Mouse (Mus musculus) A20 (cell line): ENCODE measurements around the gene Clnk.
"Not testable (repeated sequence)": the region's sequence is repeated elsewhere in the genome, so short reads cannot be mapped to it uniquely, and the experiment has no call there.

Source experiments
- DNase-seq: peaks from one replicate; pipeline ENCODE4 v3.0.0-alpha.2; 2011; ENCODE audit warnings: low read depth, low spot score

The Clnk gene

DNA sequence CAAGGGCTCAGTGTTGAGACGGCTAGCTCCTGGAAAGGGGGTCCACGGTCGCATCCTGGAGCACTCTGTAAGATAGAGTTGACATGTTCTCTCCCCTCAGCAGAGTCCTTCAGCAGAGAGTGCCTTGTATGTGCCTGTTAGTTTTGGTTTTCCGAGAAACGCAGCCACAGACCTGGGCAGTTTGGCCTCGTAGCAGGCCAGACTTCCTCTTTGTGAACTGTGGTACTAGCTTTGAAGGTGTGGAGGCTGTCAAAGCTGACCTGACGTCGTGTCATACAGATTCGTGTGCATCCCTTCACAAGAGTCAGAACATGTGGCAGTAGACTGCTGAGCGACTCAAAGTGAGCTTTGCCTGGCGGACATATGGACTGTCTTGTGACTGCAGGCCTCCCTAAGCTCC is at the start of gene Clnk:
TSS of gene Clnk (minus strand) at position 191 of the 400 bp plus-strand sequence.
- DNase-seq: no peak

GRCm38 (mm10) chr5:38905271-38905670 is 28.7 kb upstream of the Clnk start:
- DNase-seq: no peak

DNA sequence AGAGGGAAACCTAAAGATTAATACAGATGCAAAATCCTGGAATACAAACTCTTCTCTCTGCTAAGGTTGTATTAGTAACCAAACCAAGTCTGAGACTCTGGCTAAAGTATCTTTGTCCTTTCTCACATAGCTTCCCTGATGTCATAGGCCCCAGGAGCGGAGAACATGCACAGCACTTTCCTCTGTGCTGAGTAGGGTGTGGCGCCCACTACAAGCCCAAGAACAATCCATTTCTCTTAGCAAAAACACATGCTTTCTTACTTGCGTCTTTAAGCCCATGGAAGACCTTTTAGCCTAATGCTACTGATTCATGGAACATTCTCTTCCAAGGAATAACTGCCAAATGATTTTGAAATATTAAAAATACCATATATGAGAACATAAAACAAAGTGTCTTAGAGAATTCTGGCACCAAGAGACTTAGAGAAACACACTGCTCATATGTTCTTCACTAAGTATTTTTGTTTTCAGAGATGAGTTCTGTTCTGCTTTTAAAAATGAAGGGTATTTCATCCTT is 28.0 kb upstream of the Clnk start:
- no peak for DNase-seq

- DNase-seq: no peak
Measured at GRCm38 (mm10) chr5:38902889-38903288, 26.3 kb upstream of the Clnk start.

- no peak for DNase-seq
Measured at GRCm38 (mm10) chr5:38899051-38899450, 22.4 kb upstream of the Clnk start.

DNA sequence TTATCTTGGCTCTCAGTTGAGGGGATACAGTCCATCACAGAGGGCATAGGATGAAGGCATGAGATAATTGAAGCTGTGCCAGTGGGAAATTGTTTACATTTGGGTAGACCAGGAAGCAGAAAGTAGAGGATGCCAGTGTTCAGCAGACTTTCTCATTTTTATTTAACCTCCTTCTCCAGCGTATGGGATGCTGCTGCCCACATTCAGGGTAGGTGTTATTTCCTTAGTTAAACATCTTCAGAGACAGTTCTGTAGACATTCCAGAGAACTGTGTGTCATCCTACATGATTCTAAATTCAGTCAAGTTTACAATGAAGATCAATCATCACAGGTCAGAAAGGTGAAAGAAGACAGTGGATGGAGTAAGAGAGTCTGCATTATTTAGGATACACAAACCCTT is 12.0 kb upstream of the Clnk start:
- no peak for DNase-seq

DNA sequence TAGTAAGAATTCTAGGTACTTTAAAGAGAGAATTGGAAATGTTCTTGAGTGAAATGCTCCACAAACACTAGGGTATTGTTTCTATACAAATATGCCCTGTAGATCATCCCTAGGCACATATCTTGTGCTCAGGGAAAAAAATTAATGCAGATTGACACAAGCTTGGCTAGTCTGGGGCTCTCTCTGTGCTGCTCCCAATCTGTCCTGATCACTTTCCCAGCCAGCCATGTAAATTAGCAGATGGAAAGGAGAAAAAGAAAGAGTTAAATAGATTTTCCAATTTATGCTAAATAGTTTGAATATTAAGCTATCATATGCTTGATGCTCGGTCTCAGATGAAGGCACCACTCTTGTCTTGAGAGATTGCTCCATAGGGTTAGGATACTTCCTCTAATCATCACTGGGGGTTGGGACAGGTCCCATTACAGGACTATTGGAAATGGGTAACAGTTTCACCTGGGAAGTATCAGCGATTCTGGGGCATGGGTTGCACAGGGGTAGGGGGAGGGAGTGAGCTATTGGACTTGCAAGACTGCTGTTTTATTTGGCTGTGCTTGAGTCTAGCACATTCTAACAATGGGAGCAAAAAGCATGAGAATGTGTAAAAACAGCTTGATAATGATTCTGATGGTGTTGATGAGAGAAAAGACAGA is 10.1 kb upstream of the Clnk start:
- no peak for DNase-seq

DNA sequence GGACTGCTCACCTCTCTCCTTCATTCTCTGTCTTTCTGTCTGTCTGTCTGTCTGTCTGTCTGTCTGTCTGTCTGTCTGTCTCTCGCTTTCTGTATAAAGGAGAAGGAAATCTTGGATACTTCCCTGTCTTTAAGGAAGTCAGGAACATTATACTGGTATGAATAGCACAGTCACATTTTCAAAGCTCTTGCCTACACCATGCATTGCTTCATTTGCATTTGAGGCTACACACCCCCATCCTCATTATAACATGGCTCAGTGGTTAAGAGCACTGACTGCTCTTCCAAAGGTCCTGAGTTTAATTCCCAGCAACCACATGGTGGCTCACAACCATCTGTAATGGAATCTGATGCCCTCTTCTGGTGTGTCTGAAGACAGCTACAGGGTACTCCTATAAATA is 6.0 kb upstream of the Clnk start:
- DNase-seq: not testable (repeated sequence)

DNA sequence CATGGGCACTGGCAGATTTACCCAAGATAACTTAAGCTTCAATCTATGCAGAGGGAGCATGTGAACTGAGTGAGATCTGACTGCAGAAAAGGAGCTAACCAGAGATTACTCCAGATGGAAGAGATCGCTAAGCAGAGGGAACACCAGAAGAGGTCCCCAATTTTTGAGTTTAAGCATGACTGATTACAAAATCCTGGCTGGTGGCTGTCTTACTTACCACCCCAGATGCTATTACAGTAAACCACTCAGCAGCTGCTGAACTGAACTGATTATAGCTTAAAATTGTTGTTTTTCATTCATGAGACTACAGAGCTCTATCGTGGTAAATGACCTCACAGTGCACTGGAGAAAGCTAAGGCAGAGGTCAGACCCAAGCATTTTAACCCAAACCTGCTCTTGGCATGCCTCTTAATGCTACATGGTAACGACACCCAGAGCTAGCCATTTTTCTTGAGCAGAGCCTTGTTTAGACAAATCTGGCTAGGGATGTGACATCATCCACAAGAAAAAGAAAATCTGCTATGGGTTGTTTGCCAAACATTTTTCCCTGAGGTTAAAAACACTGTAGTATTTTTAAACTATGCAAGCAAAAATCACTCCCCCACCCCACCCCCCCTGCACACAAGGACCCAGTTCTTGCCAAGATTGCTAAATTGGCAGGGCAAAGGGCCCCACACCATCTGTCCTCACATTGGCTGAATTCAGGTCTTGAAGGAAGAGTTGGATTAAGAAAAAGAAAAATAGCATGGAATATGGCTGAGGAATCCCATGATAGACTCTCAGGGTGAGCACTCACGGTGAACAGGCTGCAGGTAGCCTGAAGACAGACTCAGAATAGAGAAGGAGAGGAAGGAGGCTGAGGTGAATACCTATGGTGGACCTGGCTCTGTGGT is 5.4 kb upstream of the Clnk start:
- DNase-seq: no peak

GRCm38 (mm10) chr5:38881416-38881727 is 4.8 kb upstream of the Clnk start:
- no peak for DNase-seq

- DNase-seq: no peak
Measured at GRCm38 (mm10) chr5:38879989-38880706, 3.5 kb upstream of the Clnk start.

DNA sequence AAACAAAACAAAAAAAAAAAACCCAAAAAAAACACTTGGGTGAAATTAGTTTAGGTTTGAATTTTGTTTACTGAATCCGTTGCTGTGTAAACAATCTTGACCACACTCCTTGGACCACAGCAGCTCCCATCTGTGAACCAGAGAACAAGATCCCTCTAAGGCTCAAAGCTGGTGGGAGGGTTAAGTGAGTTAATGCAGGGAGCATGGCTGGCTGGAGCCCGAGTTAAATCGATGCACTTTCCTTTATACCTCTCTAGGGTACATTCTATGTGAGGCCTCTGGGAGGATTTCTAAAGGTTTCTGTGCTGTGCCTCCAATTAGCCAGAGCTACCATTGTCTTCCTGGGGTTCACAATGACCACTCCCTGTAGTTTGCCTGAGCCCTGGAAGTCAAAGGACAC is 1.2 kb downstream of the Clnk start:
- no peak for DNase-seq

GRCm38 (mm10) chr5:38874931-38875330 is 1.7 kb downstream of the Clnk start:
- no peak for DNase-seq

GRCm38 (mm10) chr5:38872906-38873305 is 3.7 kb downstream of the Clnk start:
- DNase-seq: no peak

DNA sequence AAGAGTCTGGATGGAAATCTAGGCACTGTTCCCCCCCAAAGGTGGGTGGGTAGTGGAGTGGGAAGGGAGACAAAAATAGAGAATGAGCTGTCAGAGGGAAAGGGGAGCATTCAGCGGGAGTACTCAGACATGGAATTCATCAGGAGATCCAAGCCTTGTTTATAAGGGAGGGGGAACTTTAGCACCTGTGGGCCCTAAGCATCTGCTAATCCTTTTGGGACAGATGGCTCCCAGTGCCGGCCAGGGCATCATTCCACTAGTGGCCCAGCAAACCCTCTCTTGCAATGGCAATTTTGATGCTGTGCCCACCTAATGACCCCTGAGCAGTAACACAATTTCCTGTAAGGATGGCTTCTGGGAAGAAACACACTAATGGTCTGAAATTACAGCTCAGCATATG is 5.0 kb downstream of the Clnk start:
- DNase-seq: no peak

GRCm38 (mm10) chr5:38870485-38870884 is 6.1 kb downstream of the Clnk start:
- no peak for DNase-seq

DNA sequence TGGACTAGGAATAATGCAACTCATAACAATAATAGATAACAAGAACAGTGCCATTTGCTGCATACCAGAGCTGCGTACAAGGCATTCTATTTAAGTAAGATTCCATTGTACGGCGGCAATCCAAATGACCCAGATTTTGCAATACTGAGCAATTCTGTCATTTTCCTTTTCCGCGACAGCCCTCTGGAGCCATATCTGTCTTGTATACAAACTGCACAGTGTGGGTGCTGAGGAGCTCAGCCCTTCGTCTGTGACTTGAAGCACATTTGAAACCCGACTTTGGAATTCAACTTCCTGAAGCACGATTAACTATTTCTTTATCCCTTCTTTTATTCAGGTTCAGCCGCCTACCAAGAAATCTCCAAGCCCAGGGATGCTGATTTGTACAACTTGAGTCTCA is 6.6 kb downstream of the Clnk start:
- DNase-seq: no peak

- DNase-seq: no peak
Measured at GRCm38 (mm10) chr5:38864624-38865023, 12.0 kb downstream of the Clnk start.

DNA sequence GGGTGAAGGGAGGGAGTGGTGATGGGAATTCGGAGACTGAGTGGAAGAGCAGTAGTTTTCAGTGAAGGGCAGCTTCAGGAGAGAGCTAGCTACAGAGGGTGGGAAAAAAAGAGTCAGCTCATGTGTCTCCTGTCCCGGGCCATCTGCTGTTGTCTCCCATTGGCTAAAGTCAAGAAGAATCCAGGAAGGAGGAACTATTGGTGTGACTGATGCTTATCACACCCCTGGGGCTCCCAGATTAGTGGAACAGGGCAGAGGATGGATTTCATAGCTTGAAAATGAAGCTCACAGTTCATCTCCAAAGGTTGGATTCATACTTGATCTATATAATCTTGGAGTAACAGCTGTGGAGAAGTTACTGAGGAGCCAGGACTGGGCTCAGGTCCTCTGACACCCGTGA is 13.6 kb downstream of the Clnk start:
- no peak for DNase-seq

GRCm38 (mm10) chr5:38862288-38862985 is 14.2 kb downstream of the Clnk start:
- no peak for DNase-seq

DNA sequence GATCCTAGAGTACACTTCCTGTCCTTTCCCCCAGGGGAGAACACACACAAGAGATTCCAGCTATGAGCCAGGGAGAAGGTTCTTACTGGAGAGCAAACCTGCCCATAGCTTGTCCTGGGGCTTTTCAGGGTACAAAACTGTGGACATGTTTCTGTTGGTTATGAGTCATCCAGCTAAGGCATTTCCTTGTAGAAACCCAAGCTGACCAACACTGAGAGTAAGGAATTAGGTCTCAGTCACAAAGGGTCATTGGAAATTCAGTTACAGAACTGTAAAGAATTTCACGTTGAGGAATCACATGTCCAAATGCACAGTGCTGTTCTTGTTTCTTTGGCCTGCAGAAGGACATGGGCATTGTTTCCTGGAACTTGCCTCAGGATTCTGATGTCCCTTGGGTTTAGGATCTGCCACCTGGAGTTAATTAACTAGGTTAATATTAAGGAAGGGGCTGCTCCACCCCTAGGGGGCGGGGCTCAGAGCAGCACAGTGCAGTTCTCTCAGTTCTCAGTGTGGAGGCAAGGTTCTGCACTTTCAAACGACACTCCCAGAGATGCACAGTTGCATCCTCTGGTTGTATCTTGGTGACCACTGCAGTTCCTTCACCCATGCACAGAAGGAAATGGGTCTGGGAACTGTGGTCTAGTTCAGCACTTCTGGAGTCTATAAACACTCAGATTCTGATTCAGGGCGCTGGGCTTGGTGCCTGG is 18.4 kb downstream of the Clnk start:
- no peak for DNase-seq
